ENCODE assay signal across 8 mouse cellular contexts in genomic region chr7:134670312-134671002, GRCm38 (mm10). TPM values are rescaled to one million over a fixed set of nuclear protein-coding genes. Genes with fewer than 3 reads are reported as not detected.
DNase-seq lines count a peak whose midpoint lies in the region.

Gene Dock1, plus strand, starts transcription at chr7:134670654.

- no peaks in the 10 kb centered on the region for H3K36me3 ChIP-seq in hindbrain, embryonic 10.5 days

- peaks cover 33% of the 10 kb centered on the region for H3K27me3 ChIP-seq in hindbrain, embryonic 10.5 days (ENCODE audit: insufficient read depth, poor library complexity, severe bottlenecking)

- peaks cover 44% of the 10 kb centered on the region for H3K4me1 ChIP-seq in hindbrain, embryonic 10.5 days (replicated peaks)

- peak; percentile 85 for DNase-seq in Muller cell, postnatal 12 days (ENCODE audit: inconsistent ontology term)
- DNase-seq in brain, embryonic 18.5 days (ENCODE audit: low read depth, low spot score): peak; percentile 16
- peak in 1 of 2 experiments; percentile 54 for DNase-seq in frontal cortex, adult 2 months (ENCODE audit: extremely low spot score in 1 of 2, low spot score in 1 of 2)
- DNase-seq in hindbrain, embryonic 10.5 days (ENCODE audit: low spot score): peak; percentile 76
- peak; percentile 36 to 54 for DNase-seq in layer of hippocampus, postnatal 14 days (ENCODE audit: low spot score in 2 of 2)
- peak; percentile 91 for DNase-seq in lung, postnatal 10 days
- DNase-seq in retina, postnatal 7 days (ENCODE audit: low read depth, low spot score): peak; percentile 16
- no peak for DNase-seq in B cell, adult 2 months

- 2% methylated on average over 76 of the region's 77 CpGs for WGBS in hindbrain, embryonic 10.5 days

- no peaks in the 10 kb centered on the region for H3K9me3 ChIP-seq in hindbrain, embryonic 10.5 days

- peak within 1 kb of the TSS; percentile 94 for H3K27ac ChIP-seq in hindbrain, embryonic 10.5 days

- H3K4me3 ChIP-seq in hindbrain, embryonic 10.5 days: peak within 1 kb of the TSS; percentile 71

RNA-seq across cellular contexts. Expression of gene Dock1, which starts in this region (rescaled TPM):
- 12.1 and 16.0 TPM in 2 replicates for polyA plus RNA-seq in frontal cortex, adult 2 months (2012; rRNA removed)
- 21.9 and 24.2 TPM in 2 replicates for polyA plus RNA-seq in hindbrain, embryonic 10.5 days (2016; fragmentation: Nextera tagmentation; extraction: Ambion mirVana)
- 10 to 100 TPM; 25.4 to 25.8 TPM for total RNA-seq in layer of hippocampus, postnatal 14 days (2021)

Comparison
In these comparisons a context has a peak if more than half of its experiments do, and no peak if none do; other contexts are left out.
1. DNase-seq: peak in Muller cell, postnatal 12 days (single experiment), brain, embryonic 18.5 days (single experiment), hindbrain, embryonic 10.5 days (single experiment), layer of hippocampus, postnatal 14 days (2 of 2), lung, postnatal 10 days (single experiment) and retina, postnatal 7 days (single experiment); none in B cell, adult 2 months (0 of 2).